22 mouse cellular contexts compared by ENCODE assay signal in genomic region chr3:112952227-112952626, GRCm38 (mm10).
A peak's percentile ranks its signal among the peaks of the same experiment; 100 is the strongest.
DNase-seq lines count a peak whose midpoint lies in the region; ATAC-seq and TF ChIP-seq lines count a peak whose summit lies in the region.
"Had no signal": no experiment of that assay in that cellular context is flagged by ENCODE, and none has a peak within 500 bp of the region (broad histone marks: within the 10 kb centered on the region; RNA-seq: fewer than 3 reads in every experiment).

No protein-coding gene starts in this region.

- peak; percentile 71 for ATAC-seq in hindbrain, embryonic 12.5 days (ENCODE audit: low FRiP score)
- ATAC-seq: intestine, postnatal 0 days; liver, postnatal 0 days; lung, postnatal 0 days had no signal

- DNase-seq in embryo, embryonic 10 days (ENCODE audit: low spot score) = peak; percentile 20
- no peak for DNase-seq in embryo, embryonic 9.5 days (ENCODE audit: extremely low spot score)
- no peak for DNase-seq in hindbrain, embryonic 10.5 days (ENCODE audit: low spot score)
- peak; percentile 4 for DNase-seq in embryo, embryonic 10.5 days (ENCODE audit: low spot score)
- no peak for DNase-seq in lung, postnatal 10 days
- no peak for DNase-seq in lung, postnatal 36 days
- DNase-seq: adrenal gland, adult 8-10 months; cerebellum, adult 18-20 months; cerebellum, postnatal 14 days; gastrocnemius, postnatal 10 days; kidney, postnatal 4 days; liver, postnatal 0 days; thymus, adult 18-20 months; thymus, postnatal 4 days had no signal

- H3K27ac ChIP-seq in hindbrain, embryonic 12.5 days = no peak overlapping the region
- H3K27ac ChIP-seq in hindbrain, embryonic 10.5 days = no peak overlapping the region
- H3K27ac ChIP-seq in ES-Bruce4 (ENCODE audit: insufficient read depth, low read length) = peak overlapping the region; percentile 85
- H3K27ac ChIP-seq: embryonic facial prominence, embryonic 15.5 days; limb, embryonic 12.5 days had no signal

- no peaks in the 10 kb centered on the region for H3K36me3 ChIP-seq in hindbrain, embryonic 12.5 days
- no peaks in the 10 kb centered on the region for H3K36me3 ChIP-seq in hindbrain, embryonic 10.5 days
- no peaks in the 10 kb centered on the region for H3K36me3 ChIP-seq in ES-Bruce4 (ENCODE audit: control insufficient read depth, insufficient read depth, low read length, poor library complexity, severe bottlenecking)
- H3K36me3 ChIP-seq: embryonic facial prominence, embryonic 15.5 days; heart, embryonic 12.5 days; limb, embryonic 12.5 days had no signal

- no peak for TF ChIP-seq POLR2A in ES-Bruce4 (IDR thresholded peaks at IDR 0.05; ENCODE audit: insufficient read depth, low read length)

- H3K4me3 ChIP-seq in hindbrain, embryonic 12.5 days = no peak overlapping the region
- H3K4me3 ChIP-seq in hindbrain, embryonic 10.5 days = no peak overlapping the region
- H3K4me3 ChIP-seq in ES-Bruce4 (ENCODE audit: low read depth, low read length) = no peak overlapping the region
- H3K4me3 ChIP-seq: embryonic facial prominence, embryonic 15.5 days; heart, embryonic 12.5 days; limb, embryonic 12.5 days had no signal

- no peak overlapping the region for H3K9ac ChIP-seq in hindbrain, embryonic 12.5 days
- H3K9ac ChIP-seq in ES-Bruce4 (ENCODE audit: low read depth, poor library complexity, severe bottlenecking) = no peak overlapping the region
- H3K9ac ChIP-seq: embryonic facial prominence, embryonic 15.5 days; heart, embryonic 12.5 days; limb, embryonic 12.5 days; liver, postnatal 0 days had no signal

- H3K4me2 ChIP-seq in hindbrain, embryonic 12.5 days (replicated peaks) = 0 out of 2 replicates have a peak overlapping the region, but pooled peaks have one; percentile 6
- H3K4me2 ChIP-seq: embryonic facial prominence, embryonic 15.5 days; heart, embryonic 12.5 days; limb, embryonic 12.5 days; liver, embryonic 11.5 days had no signal

- TF ChIP-seq CTCF in ES-Bruce4 (IDR thresholded peaks at IDR 0.05; ENCODE audit: low read depth, low read length) = no peak

- TF ChIP-seq EP300 in ES-Bruce4 (IDR thresholded peaks at IDR 0.05; ENCODE audit: insufficient read depth, low read depth, low read length) = 0 out of 2 replicates have a peak, but pooled peaks have one; percentile 36

- H3K4me1 ChIP-seq in hindbrain, embryonic 12.5 days = no peaks in the 10 kb centered on the region
- H3K4me1 ChIP-seq in hindbrain, embryonic 10.5 days (replicated peaks) = no peaks in the 10 kb centered on the region
- peaks cover 1% of the 10 kb centered on the region for H3K4me1 ChIP-seq in ES-Bruce4 (ENCODE audit: control insufficient read depth, insufficient read depth, low read length)
- H3K4me1 ChIP-seq: embryonic facial prominence, embryonic 15.5 days; heart, embryonic 12.5 days; limb, embryonic 12.5 days had no signal

- 17% methylated on average over 5 of the region's 5 CpGs for WGBS in hindbrain, embryonic 12.5 days
- WGBS in hindbrain, embryonic 10.5 days = 21% methylated on average over 5 of the region's 5 CpGs

- no peaks in the 10 kb centered on the region for H3K27me3 ChIP-seq in hindbrain, embryonic 12.5 days
- no peaks in the 10 kb centered on the region for H3K27me3 ChIP-seq in hindbrain, embryonic 10.5 days (ENCODE audit: insufficient read depth, poor library complexity, severe bottlenecking)
- no peaks in the 10 kb centered on the region for H3K27me3 ChIP-seq in ES-Bruce4 (ENCODE audit: control insufficient read depth, insufficient read depth, low read length, poor library complexity, severe bottlenecking)
- H3K27me3 ChIP-seq: embryonic facial prominence, embryonic 15.5 days; heart, embryonic 12.5 days; limb, embryonic 12.5 days had no signal

- no peaks in the 10 kb centered on the region for H3K9me3 ChIP-seq in hindbrain, embryonic 12.5 days (replicated peaks)
- H3K9me3 ChIP-seq in hindbrain, embryonic 10.5 days = no peaks in the 10 kb centered on the region
- no peaks in the 10 kb centered on the region for H3K9me3 ChIP-seq in ES-Bruce4 (replicated peaks; ENCODE audit: control insufficient read depth, insufficient read depth, low read length, poor library complexity, severe bottlenecking)
- H3K9me3 ChIP-seq: embryonic facial prominence, embryonic 15.5 days; heart, embryonic 12.5 days; limb, embryonic 12.5 days had no signal

Comparison
In these comparisons a context has a peak if more than half of its experiments do, and no peak if none do; other contexts are left out.
1. DNase-seq: peak in embryo, embryonic 10 days (single experiment) and embryo, embryonic 10.5 days (single experiment); none in embryo, embryonic 9.5 days (single experiment), hindbrain, embryonic 10.5 days (single experiment), lung, postnatal 10 days (single experiment) and lung, postnatal 36 days (single experiment).